Mouse (Mus musculus) heart, postnatal 0 days (tissue): ENCODE results near the gene Atp11b. TPM values are rescaled to one million over a fixed set of nuclear protein-coding genes. Genes with fewer than 3 reads are reported as not detected.

Experiments used
- ATAC-seq: fragments of 200-750 bp; cut with Nextera tagmentation; 2 replicates; pipeline ENCODE4 v1.8.0; 2017; ENCODE audit warnings: low read depth, moderate number of reproducible peaks, moderate library complexity; ENCODE audit not compliant: insufficient read depth
- DNase-seq: peaks from one replicate; pipeline ENCODE4 v3.0.0-alpha.2; 2016; ENCODE audit warnings: low spot score
- H3K27ac ChIP-seq: fragments of 300-500 bp; sonication (generic); 2 replicates; pipeline ENCODE4 v1.5.1; 2014; ENCODE audit warnings: low read depth, mild to moderate bottlenecking
- H3K27me3 ChIP-seq: fragments of 300-500 bp; sonication (generic); 2 replicates; pipeline ENCODE4 v1.6.1; 2014; ENCODE audit warnings: low read length, mixed read lengths; ENCODE audit not compliant: control insufficient read depth, insufficient read depth
- H3K36me3 ChIP-seq: fragments of 300-500 bp; sonication (generic); replicated peaks from 2 replicates; pipeline ENCODE4 v1.6.1; 2014; ENCODE audit warnings: low read length, mixed read lengths; ENCODE audit not compliant: control insufficient read depth, insufficient read depth
- H3K4me1 ChIP-seq: fragments of 300-500 bp; sonication (generic); 2 replicates; pipeline ENCODE4 v1.6.1; 2014; ENCODE audit warnings: antibody characterized with exemption; ENCODE audit not compliant: control insufficient read depth, insufficient read depth
- H3K4me2 ChIP-seq: fragments of 300-500 bp; sonication (generic); 2 replicates; pipeline ENCODE4 v1.6.1; 2014; ENCODE audit warnings: low read depth, mild to moderate bottlenecking, low read length, moderate library complexity
- H3K4me3 ChIP-seq: fragments of 300-500 bp; sonication (generic); 2 replicates; pipeline ENCODE4 v1.5.1; 2014; ENCODE audit warnings: low read depth, low read length
- H3K9ac ChIP-seq: fragments of 300-500 bp; sonication (generic); replicated peaks from 2 replicates; pipeline ENCODE4 v1.6.1; 2014; ENCODE audit warnings: low read depth, low read length, mixed read lengths
- H3K9me3 ChIP-seq: fragments of 300-500 bp; sonication (generic); replicated peaks from 2 replicates; pipeline ENCODE4 v1.6.1; 2016; ENCODE audit warnings: low read length; ENCODE audit not compliant: control insufficient read depth
- CTCF ChIP-seq: IDR thresholded peaks from 2 replicates; pipeline ENCODE4 v1.5.1; 2016; ENCODE audit warnings: antibody characterized with exemption, control low read depth, low read depth
- EP300 ChIP-seq: IDR thresholded peaks from 2 replicates; pipeline ENCODE4 v1.6.1; 2016; ENCODE audit warnings: antibody characterized with exemption, low read depth
- WGBS: fragments of 180-500 bp; shearing (Covaris S2); extraction: QIAGEN DNeasy Blood & Tissue Kit; methylation state at CpG from one replicate; pipeline ENCODE4 v1.1.7; 2014; 5-methylcytosine and 5-hydroxymethylcytosine counted together
- polyA plus RNA-seq: library from polyadenylated mRNA; unstranded; fragments of >200 nt; fragmentation: Nextera tagmentation; extraction: Ambion mirVana; gene quantifications from 2 replicates; pipeline ENCODE4 v1.2.1, GENCODE M21; 2015
- total RNA-seq: library from RNA; depleted of rRNA; stranded (reverse); fragments of >200 nt; gene quantifications from 2 replicates; pipeline ENCODE4 v1.2.3, GENCODE M21; 2014; ENCODE audit warnings: low replicate concordance

The Atp11b gene
- total and polyA plus RNA-seq, 2 experiments from 2014 or later, result 12.7 to 34.8 TPM

DNA sequence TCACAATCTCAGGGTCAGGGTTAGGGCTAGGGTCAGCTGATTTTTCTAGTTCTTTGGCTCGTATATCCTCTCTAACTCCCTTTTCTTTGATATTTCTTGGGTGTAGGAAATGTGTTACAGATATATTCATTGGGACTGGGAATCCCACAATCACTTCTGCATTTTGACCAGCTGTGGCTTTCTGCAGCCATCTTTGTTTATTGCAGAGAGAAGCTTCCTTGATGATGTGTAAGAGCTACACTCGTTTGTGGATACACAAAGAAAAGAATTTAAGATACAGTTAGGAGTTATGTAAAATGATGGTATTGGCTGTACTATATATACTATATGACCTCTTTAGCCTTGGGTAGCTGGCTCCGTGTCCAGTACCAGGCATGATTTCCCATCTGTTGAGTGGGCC, 25.8 kb downstream of the Atp11b start:
- WGBS, result 74% methylated on average over 3 of the region's 3 CpGs
- Histone ChIP-seq H3K36me3 (no peaks in the 10 kb centered on the region), H3K27me3 (no peaks in the 10 kb centered on the region), H3K4me2 (no peak overlapping the region), H3K4me3 (no peak overlapping the region), H3K4me1 (no peaks in the 10 kb centered on the region), H3K27ac (no peak overlapping the region), H3K9ac (no peak overlapping the region), H3K9me3 (no peaks in the 10 kb centered on the region)
- no peak for ATAC-seq
- TF ChIP-seq EP300 (no peak), CTCF (no peak)
- DNase-seq, result no peak

DNA sequence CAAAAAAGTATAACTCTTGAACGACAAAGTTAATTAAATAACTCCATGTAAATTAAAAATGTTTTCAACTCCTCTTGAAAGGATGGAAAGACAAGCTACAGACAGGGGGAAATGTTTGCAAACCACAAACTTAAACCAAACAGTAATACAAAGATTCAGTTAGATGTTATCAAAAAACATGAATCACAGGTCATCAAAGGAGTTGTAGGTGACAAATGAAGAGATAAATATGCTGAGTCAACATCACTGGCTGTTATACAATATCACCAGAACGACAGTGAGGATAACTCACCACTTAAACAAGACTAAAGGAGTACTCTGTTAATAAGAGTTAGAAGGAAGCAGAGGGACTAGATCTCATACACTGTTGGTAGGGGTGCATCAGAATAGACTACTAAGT, 48.1 kb downstream of the Atp11b start:
- no peaks in the 10 kb centered on the region for H3K4me1 ChIP-seq
- no peaks in the 10 kb centered on the region for H3K27me3 ChIP-seq
- H3K9me3 ChIP-seq, result 0 out of 2 replicates have a peak, but pooled peaks cover 6% of the 10 kb centered on the region
- H3K4me3 ChIP-seq, result no peak overlapping the region
- no peak overlapping the region for H3K27ac ChIP-seq
- H3K9ac ChIP-seq, result no peak overlapping the region
- ATAC-seq (no peak), DNase-seq (no peak)
- 93% methylated on average over 2 of the region's 2 CpGs for WGBS
- no peak for TF ChIP-seq EP300
- TF ChIP-seq CTCF, result no peak
- no peak overlapping the region for H3K4me2 ChIP-seq
- H3K36me3 ChIP-seq, result peaks cover 40% of the 10 kb centered on the region

DNA sequence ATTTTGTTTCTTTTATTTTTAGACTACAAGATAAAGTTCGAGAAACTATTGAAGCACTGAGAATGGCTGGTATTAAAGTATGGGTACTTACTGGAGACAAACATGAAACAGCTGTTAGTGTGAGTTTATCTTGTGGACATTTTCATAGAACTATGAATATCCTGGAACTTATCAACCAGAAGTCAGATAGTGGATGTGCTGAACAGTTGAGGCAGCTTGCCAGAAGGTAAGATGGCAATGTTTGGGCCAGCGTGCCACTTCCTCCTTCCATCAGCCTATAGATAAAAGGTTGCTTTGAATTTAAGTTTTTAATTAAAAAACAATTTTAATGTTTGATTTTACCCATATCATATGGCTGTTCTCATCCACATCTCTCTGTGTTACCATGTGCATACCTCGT, 66.0 kb downstream of the Atp11b start:
- no peak overlapping the region for H3K4me3 ChIP-seq
- H3K36me3 ChIP-seq, result peaks cover 10% of the 10 kb centered on the region; the same call in 1 of the 2 replicates
- no peaks in the 10 kb centered on the region for H3K9me3 ChIP-seq
- WGBS, result 43% methylated on average over 3 of the region's 3 CpGs
- H3K27ac ChIP-seq, result no peak overlapping the region
- H3K4me2 ChIP-seq, result no peak overlapping the region
- DNase-seq (no peak), ATAC-seq (no peak)
- H3K9ac ChIP-seq, result no peak overlapping the region
- no peaks in the 10 kb centered on the region for H3K27me3 ChIP-seq
- TF ChIP-seq EP300 (no peak), CTCF (no peak)
- H3K4me1 ChIP-seq, result 0 out of 2 replicates have a peak, but pooled peaks cover 4% of the 10 kb centered on the region

DNA sequence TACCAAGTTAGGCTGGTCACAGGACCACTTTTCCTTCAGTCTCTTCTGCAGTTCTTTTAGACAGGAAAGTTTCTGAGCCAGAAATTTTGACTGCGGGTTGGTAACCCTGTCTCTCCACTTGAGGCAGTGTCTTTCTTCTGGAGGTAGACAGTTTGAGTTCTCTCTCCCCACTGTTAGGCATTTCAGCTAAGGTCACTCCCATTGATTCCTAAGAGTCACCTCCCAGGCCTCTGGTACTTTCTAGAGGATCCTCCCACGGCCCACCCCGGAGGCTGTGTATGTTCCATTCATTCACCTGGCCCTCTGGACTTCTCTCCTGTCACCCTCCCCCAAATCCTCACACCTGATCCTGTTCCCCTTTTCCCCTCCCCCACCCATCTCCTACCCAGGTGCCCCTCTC, 68.1 kb downstream of the Atp11b start:
- Histone ChIP-seq H3K4me1 (0 out of 2 replicates have a peak, but pooled peaks cover 4% of the 10 kb centered on the region), H3K4me2 (no peak overlapping the region), H3K4me3 (no peak overlapping the region), H3K27me3 (no peaks in the 10 kb centered on the region), H3K27ac (no peak overlapping the region), H3K9me3 (no peaks in the 10 kb centered on the region), H3K9ac (no peak overlapping the region), H3K36me3 (peaks cover 10% of the 10 kb centered on the region; the same call in 1 of the 2 replicates)
- no peak for TF ChIP-seq EP300
- no peak for TF ChIP-seq CTCF
- DNase-seq, result no peak
- WGBS, result 92% methylated on average over 3 of the region's 3 CpGs
- no peak for ATAC-seq

DNA sequence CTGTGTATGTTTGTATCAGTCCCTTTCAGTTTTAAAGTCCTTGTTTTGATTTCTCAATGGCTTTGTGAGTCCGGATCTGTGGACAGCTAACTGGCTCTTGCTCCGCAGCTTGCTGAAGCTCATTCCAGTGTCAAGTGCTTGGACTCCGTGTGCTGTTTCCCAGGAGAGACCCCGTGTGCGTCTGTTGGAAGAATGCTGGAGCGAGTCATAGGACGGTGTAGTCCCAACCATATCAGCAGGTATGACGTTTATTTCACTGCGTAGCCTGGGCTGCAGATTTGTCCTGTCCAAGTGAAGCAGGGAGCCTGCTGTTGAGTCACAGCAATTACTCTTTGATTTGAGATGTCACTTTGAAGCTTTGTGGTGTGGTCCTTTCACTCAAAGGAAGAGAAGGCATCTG, 95.4 kb downstream of the Atp11b start:
- TF ChIP-seq EP300 (no peak), CTCF (no peak)
- Histone ChIP-seq H3K4me1 (no peaks in the 10 kb centered on the region), H3K36me3 (0 out of 2 replicates have a peak, but pooled peaks cover 7% of the 10 kb centered on the region), H3K9ac (no peak overlapping the region), H3K4me3 (0 out of 2 replicates have a peak overlapping the region, but pooled peaks have one; percentile 2), H3K27me3 (no peaks in the 10 kb centered on the region), H3K4me2 (peak overlapping the region; percentile 46), H3K9me3 (no peaks in the 10 kb centered on the region), H3K27ac (peak overlapping the region; percentile 71)
- WGBS, result 38% methylated on average over 9 of the region's 9 CpGs
- peak; percentile 85 for DNase-seq
- peak; percentile 99 for ATAC-seq

DNA sequence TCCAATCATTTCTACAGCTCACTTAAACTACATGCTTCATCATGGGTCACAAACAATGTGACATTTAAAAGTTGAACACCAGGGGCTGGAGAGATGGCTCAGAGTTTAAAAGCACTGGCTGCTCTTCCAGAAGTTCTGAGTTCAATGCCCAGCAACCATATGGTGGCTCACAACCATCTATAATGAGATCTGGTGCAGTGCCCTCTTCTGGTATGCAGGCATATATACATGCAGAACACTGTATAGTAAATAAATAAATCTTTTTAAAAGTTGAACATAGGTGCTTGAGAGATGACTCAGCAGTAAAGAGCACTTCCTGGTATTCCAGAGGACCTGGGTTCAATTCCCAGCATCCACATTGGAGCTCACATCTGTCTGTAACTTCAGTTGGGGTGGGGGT, 129.4 kb downstream of the Atp11b start:
- Histone ChIP-seq H3K9me3 (no peaks in the 10 kb centered on the region), H3K27me3 (no peaks in the 10 kb centered on the region), H3K36me3 (no peaks in the 10 kb centered on the region), H3K4me1 (no peaks in the 10 kb centered on the region), H3K4me3 (no peak overlapping the region), H3K4me2 (no peak overlapping the region), H3K9ac (no peak overlapping the region), H3K27ac (no peak overlapping the region)
- no peak for DNase-seq
- TF ChIP-seq EP300 (no peak), CTCF (0 out of 2 replicates have a peak, but pooled peaks have one; percentile 7)
- no peak for ATAC-seq
